Mouse (Mus musculus): Measurements from ENCODE around the gene Tmed5.
A peak's percentile ranks its signal among the peaks of the same experiment; 100 is the strongest.
"Not testable (repeated sequence)": the region's sequence is repeated elsewhere in the genome, so short reads cannot be mapped to it uniquely, and the experiment has no call there.

Tmed5 gene

GRCm38 (mm10) chr5:108132441-108133243 lies at the start of gene Tmed5, which contains the start of gene Ccdc18:
Gene Tmed5 (minus strand): TSS chr5:108132620.
Gene Ccdc18 (plus strand): TSS chr5:108132875.
- DNase-seq = peak; percentile 98

GRCm38 (mm10) chr5:108163695-108164094 lies 31.3 kb upstream of the Tmed5 start:
- peak; percentile 42 for DNase-seq

DNA sequence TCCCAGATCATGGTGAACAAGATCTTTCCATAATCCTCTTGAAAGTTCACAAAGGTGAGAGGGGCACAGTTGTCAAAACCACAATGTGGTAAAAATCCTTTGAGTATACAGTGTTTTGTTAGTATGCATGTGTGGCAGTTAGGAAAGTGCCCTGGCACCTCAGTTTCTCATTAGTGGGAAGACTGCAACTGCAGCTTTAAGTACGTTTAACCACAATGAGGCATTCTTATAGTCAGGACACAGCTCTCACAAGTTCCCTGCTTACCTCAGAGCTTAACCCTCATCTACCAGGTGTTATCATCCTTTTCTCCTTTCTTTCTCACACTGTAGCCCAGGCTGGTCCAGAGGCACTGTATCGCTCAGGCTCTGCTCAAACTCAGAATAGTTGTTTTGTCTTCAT lies 28.4 kb upstream of the Tmed5 start:
- DNase-seq = no peak

DNA sequence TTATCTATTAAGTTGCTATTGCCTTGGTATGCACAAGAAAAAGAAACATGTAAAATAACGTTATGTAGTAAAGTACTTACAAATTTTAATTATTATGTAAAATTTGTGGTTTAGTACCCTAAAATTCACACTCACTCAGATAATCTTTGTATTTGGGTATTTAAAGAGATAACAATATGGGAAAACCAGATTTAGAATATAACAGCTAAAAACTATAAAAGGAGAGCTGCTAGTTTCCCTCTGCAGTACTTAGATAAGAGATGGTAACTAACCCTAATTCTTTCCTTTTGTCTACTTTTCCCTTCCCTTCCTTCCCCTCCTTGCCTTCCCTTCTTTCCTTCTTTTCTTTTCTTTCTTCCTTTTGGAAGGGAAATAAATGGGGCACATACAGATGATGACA lies 20.2 kb upstream of the Tmed5 start:
- no peak for DNase-seq

GRCm38 (mm10) chr5:108131849-108132440 lies 475 bp downstream of the Tmed5 start:
- peak; percentile 65 for DNase-seq

DNA sequence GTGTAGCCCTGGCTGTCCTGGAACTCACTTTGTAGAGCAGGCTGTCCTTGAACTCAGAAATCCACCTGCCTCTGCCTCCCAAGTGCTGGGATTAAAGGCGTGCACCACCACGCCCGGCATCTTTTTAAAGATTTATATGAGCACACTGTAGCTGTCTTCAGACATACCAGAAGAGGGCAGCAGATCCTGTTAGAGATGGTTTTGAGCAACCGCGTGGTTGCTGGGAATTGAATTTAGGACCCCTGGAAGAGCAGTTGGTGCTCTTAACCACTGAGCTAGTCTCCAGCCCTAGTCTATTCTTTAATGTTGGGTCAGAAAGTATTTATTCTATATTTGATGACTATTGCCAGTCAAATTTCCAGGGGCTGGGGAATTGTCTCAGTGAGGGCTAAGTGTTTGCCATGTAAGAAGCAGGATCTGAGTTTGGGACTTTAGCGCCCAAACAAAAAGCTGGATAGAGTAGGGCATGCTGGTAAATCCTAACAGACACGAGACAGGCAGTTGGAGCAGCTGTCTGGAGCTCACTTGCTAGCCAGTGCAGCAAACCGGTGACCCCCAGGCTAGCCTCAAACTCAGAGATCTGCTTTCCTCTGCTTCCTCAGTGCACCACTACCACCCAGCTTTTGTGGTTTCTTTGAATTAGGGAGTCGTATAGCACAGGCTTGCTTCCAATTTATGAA lies 12.1 kb downstream of the Tmed5 start:
- no peak for DNase-seq

DNA sequence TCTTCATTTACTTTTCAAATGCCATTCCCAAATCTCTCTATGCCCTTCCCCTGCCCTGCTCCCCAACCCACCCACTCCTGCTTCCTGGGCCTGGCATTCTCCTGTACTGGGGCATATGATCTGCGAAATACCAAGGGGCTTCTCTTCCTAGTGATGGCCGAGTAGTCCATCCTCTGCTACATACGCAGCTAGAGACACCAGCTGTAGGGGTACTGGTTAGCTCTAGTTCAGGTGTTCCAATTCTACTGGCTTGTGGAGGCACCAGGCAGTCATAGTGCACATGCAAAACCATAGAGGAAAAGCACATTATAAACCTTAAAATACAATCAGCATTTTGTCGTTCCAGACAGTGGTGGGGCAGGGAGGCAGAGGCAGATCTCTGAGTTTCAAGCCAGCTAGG lies 14.7 kb downstream of the Tmed5 start:
- no peak for DNase-seq

DNA sequence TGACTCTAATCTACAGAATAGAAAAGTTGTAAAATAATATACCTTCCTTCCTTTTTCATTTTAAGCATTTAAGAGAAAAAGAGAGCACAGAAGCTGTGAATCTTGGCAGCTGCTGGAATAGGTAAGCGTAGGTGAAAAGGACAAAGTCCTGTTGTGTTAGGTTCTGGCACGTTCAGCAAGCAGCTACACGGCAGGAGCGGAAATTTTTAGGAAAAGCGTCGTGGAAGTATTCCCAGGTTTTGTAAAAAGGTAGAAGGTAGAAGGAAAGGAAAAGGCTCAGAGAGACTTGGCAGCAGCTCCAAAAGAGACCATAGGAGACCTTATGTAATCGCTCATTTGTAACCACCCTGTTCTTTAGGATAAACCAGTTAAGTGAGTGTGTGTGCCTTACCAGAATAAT lies 23.1 kb downstream of the Tmed5 start:
- DNase-seq = no peak

GRCm38 (mm10) chr5:108104306-108104705 lies 28.1 kb downstream of the Tmed5 start:
- no peak for DNase-seq

- DNase-seq = no peak
Measured at GRCm38 (mm10) chr5:108100196-108100595, 32.2 kb downstream of the Tmed5 start.

DNA sequence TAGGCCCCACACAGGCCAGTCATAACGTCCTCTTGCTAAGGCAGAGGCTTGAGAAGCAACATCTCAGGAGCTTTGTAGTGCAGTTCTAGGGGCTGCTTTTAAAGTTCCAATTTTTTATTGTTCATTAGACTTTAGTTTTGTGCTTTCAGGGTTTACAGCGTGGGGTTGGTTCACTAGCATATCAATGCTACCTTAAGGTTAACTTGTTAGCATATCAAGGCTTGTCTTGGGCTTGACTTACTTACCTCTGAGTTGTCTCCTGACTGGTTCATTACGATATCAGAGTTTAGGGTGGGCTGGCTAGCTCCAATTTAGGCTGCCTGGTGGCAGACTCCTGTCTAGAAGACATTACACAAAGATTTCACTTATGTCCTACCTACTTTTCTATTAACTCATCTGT lies 34.7 kb downstream of the Tmed5 start:
- DNase-seq = no peak

GRCm38 (mm10) chr5:108092731-108093130 lies 39.7 kb downstream of the Tmed5 start:
- DNase-seq = not testable (repeated sequence)

DNA sequence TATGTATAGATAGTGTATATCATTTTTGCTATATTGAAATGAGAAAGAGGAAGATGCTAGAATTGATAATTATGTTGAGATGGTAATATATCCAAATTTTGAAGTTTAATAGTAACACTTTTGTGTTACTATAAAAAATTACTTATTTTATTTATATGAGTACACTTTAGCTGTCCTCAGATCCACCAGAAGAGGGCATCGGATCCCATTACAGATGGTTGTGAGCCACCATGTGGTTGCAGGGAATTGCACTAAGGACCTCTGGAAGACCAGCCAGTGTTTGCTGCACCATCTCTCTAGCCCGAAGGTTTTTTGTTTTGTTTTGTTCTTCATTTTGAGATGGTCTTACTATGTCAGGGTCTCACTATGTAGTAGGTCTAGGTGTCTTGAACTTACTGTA lies 47.0 kb downstream of the Tmed5 start:
- DNase-seq = no peak

- DNase-seq = peak; percentile 13
Measured at GRCm38 (mm10) chr5:108082380-108082779, 50.0 kb downstream of the Tmed5 start.

DNA sequence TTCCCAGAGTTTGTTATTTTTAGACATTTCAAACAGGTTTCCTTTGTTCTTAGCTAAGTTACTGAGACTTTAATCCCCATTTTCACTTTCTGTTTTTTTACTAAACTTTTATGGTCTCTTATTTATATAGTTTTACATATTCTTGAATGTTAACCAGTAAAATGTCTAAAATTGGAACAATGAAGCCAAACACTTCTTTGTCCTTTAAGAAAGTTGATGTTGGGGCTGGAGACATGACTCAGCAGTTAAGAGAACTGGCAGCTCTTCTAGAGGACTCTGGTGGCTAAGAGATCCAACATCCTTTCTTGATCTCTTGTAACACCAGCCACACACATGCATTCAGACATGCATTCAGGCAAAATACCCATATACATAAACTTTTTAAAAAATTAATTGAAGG lies 52.8 kb downstream of the Tmed5 start:
- DNase-seq = no peak

DNA sequence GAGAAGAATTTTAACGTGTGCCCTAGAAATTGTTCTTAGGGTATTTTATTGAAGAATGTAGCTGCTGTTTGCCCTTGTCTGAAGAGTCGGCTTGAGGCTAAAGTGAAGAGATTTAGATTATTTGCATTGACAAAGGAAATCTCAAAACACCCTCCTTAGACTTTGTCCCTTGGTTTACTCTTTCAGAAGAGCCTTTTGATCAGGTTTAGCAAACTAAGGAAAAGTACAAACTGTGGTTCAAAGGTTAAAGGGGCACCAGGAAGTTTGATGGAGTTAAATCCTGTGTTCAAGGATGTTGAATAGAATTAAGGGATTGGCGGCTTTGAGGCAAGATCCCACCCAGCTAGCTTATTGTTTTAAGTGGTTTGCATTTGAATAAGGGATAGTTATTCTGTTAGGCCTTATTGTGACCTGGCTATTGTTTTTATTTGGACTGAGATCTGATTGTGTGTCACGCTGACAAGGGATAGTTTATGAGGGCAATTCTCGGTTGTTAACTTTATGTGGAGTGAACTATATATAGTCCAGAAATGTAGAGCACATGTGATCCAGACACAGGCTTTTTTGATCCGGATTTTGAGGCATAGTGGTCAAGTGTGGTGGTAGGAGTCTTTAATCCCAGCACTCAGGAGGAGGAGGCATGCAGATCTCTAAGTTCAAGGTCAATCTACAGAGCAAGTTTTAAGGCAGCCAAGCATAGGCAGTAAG lies 55.4 kb downstream of the Tmed5 start:
- no peak for DNase-seq

DNA sequence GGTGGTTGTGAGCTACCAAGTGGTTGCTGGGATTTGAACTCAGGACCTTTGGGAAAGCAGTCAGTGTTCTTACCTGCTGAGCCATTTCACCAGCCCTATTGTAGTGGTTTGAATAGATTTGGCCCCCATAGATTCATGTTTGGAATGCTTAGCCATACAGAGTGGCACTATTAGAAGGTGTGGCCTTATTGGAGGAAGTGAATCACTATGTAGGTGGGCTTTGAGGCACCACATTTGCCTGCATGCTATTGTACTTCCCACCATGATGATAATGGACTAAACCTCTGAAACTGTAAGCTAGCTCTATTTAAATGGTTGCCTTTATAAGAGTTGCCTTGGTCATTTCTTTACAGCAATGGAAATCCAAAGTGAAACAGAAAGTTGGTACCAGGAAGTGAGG lies 56.2 kb downstream of the Tmed5 start:
- DNase-seq = no peak

- DNase-seq = no peak
Measured at GRCm38 (mm10) chr5:108072301-108072700, 60.1 kb downstream of the Tmed5 start.

DNA sequence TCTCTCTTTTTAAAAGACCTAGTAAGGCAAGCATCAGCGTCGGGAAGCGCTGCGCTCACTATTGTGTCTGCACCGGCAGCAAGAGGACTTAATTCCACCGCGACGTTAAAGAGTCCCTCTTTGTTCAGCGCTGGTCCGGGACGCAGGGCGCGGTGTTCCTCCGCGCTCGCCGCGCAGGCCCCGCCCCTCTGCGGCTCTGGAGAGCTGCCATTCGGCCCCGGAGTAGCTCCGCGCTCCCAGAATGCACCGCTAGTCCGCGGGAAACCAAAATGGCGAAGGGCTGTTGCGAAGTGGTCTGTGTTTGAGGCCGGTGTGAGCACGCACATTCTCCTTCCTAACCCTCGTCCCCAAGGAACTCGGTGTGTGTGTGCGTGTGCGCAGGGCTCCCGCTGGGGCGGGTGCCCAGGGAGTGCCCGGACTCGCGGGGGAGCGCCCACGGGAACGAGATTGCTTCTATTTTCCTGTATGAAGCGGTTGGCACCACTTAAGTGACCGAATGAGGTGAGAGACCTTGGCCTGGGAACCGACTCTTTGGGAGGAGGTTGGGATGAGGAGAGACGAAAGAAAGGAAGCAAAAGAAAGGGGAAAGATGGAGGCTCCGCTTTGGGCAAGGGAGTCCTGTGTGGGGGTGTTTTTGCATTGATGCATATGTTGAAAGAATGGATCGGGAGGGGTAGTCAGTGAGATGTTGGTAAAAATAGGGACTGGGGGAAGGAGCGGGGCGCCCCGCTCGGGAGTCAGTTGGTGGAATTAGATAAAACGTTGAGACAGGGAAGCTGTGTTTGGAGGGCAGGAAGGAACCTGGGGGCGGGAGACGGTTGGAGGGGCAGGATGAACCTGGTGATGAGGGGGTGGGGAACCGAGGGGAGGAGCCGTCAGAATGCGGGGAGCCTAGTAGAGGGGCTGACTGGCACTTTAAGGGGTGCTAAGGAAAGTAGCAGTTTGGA lies 66.7 kb downstream of the Tmed5 start, which contains the start of gene Mtf2:
Gene Mtf2 (plus strand): TSS at position 210 of the 947 bp plus-strand sequence.
- peak; percentile 97 for DNase-seq

DNA sequence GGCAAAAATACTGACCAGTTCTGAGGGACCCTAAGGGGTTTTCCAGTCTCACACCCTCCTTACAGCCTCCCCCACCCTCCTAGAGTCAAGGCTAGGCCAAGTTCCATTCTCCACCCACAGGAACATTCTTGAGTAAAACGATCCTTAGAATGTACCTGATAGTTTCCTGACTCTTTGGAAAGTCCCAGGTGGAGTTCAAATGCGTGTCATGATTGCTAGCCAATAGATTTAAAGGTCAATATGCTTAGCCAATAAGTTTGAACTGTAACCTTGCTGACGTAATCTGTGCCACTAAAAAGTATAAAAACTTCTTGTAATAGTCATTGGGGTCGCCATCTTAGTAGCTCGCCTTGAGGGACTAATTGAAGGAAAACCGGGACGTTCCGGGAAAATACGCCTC lies 72.0 kb downstream of the Tmed5 start:
- no peak for DNase-seq
